Mouse (Mus musculus) liver, embryonic 13.5 days (tissue): ENCODE data around the gene Cmtm4. TPM values are rescaled to one million over a fixed set of nuclear protein-coding genes. Genes with fewer than 3 reads are reported as not detected.

Source experiments
- ATAC-seq: fragments of 200-750 bp; cut with Nextera tagmentation; 2 replicates; pipeline ENCODE4 v1.8.0; 2017; ENCODE audit warnings: low read depth, mild to moderate bottlenecking, moderate number of reproducible peaks, moderate library complexity
- DNase-seq: peaks from one replicate; pipeline ENCODE4 v3.0.0; 2022
- H3K27ac ChIP-seq: fragments of 300-500 bp; sonication (generic); 2 replicates; pipeline ENCODE4 v1.5.1; 2015; ENCODE audit warnings: moderate library complexity, mild to moderate bottlenecking, inconsistent platforms
- H3K27me3 ChIP-seq: fragments of 300-500 bp; sonication (generic); 2 replicates; pipeline ENCODE4 v1.6.1; 2015; ENCODE audit warnings: mild to moderate bottlenecking, inconsistent platforms
- H3K36me3 ChIP-seq: fragments of 300-500 bp; sonication (generic); 2 replicates; pipeline ENCODE4 v1.6.1; 2015; ENCODE audit warnings: mild to moderate bottlenecking, inconsistent platforms
- H3K4me1 ChIP-seq: fragments of 300-500 bp; sonication (generic); replicated peaks from 2 replicates; pipeline ENCODE4 v1.6.1; 2015; ENCODE audit warnings: inconsistent platforms
- H3K4me2 ChIP-seq: fragments of 300-500 bp; sonication (generic); 2 replicates; pipeline ENCODE4 v1.6.1; 2015; ENCODE audit warnings: inconsistent platforms, mild to moderate bottlenecking, moderate library complexity
- H3K4me3 ChIP-seq: fragments of 300-500 bp; sonication (generic); replicated peaks from 2 replicates; pipeline ENCODE4 v1.5.1; 2015; ENCODE audit warnings: mild to moderate bottlenecking, inconsistent platforms
- H3K9ac ChIP-seq: fragments of 300-500 bp; sonication (generic); 2 replicates; pipeline ENCODE4 v1.6.1; 2015; ENCODE audit warnings: mild to moderate bottlenecking, inconsistent platforms
- H3K9me3 ChIP-seq: fragments of 300-500 bp; sonication (generic); replicated peaks from 2 replicates; pipeline ENCODE4 v1.6.1; 2016; ENCODE audit warnings: inconsistent platforms
- WGBS: fragments of 180-500 bp; shearing (Covaris S2); methylation state at CpG from one replicate; pipeline ENCODE4 v1.1.7; 2015; ENCODE audit not compliant: insufficient replicate concordance; 5-methylcytosine and 5-hydroxymethylcytosine counted together
- polyA plus RNA-seq: library from polyadenylated mRNA; unstranded; fragments of >200 nt; fragmentation: Nextera tagmentation; extraction: Ambion mirVana; gene quantifications from 2 replicates; pipeline ENCODE4 v1.2.1, GENCODE M21; 2015

The Cmtm4 gene
- polyA plus RNA-seq, 1 experiment from 2014 or later, result 0.40 TPM

DNA sequence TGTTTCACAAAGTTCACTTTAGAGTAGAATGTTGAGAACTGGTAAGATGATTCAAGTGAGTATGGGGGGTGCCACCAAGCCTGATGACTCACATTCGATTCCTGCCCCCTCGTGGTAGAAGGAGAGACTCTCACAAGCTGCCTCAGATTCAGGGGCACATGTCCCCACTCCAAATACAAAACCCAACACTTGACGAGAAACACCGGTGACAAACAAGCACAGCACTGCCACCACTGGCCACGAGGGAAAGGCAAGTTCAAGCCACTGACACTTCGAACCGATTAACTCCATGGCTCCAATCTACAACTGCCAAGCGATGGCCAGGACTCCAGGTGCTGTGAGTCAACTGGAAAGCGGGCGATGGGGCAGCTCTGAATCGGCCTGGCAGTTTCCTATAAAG, 21.8 kb downstream of the Cmtm4 start:
- no peak overlapping the region for H3K4me3 ChIP-seq
- peaks cover 17% of the 10 kb centered on the region for H3K4me1 ChIP-seq
- DNase-seq, result no peak
- no peaks in the 10 kb centered on the region for H3K9me3 ChIP-seq
- no peak overlapping the region for H3K9ac ChIP-seq
- no peak overlapping the region for H3K27ac ChIP-seq
- H3K27me3 ChIP-seq, result no peaks in the 10 kb centered on the region
- H3K4me2 ChIP-seq, result no peak overlapping the region
- 74% methylated on average over 11 of the region's 11 CpGs for WGBS
- no peak for ATAC-seq
- no peaks in the 10 kb centered on the region for H3K36me3 ChIP-seq

DNA sequence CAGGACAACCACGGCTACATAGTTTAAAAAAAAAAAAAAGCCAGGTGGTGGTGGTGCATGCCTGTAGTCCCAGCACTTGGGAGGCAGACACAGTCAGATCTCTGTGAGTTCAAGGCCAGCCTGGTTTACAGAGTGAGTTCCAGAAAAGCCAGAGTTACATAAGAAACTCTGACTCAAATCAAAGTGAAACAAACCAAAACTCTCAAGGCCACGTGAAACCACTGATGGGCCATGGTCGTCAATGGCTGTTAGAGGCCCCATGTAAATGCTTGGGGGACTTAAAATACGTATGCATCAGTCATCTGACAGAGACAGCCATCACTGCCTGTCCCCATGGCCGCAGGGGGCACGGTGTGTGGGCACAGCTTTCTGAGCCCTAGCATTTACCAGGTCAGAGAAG, 24.5 kb downstream of the Cmtm4 start:
- WGBS, result 68% methylated on average over 6 of the region's 6 CpGs
- no peak overlapping the region for H3K27ac ChIP-seq

GRCm38 (mm10) chr8:104370071-104370470, 25.5 kb downstream of the Cmtm4 start:
- H3K9ac ChIP-seq, result no peak overlapping the region
- H3K9me3 ChIP-seq, result no peaks in the 10 kb centered on the region
- whole genome bisulfite sequencing, result 66% methylated on average over 6 of the region's 6 CpGs
- no peak overlapping the region for H3K27ac ChIP-seq
- no peak overlapping the region for H3K4me2 ChIP-seq
- ATAC-seq (no peak), DNase-seq (no peak)
- no peaks in the 10 kb centered on the region for H3K36me3 ChIP-seq
- H3K4me1 ChIP-seq, result peaks cover 12% of the 10 kb centered on the region; the same call in 1 of the 2 replicates
- no peaks in the 10 kb centered on the region for H3K27me3 ChIP-seq
- no peak overlapping the region for H3K4me3 ChIP-seq

More for the DNA sequence above, 24.5 kb downstream of the Cmtm4 start:
- DNase-seq (no peak), ATAC-seq (no peak)
- Histone ChIP-seq H3K9ac (no peak overlapping the region), H3K36me3 (no peaks in the 10 kb centered on the region), H3K9me3 (no peaks in the 10 kb centered on the region), H3K4me2 (no peak overlapping the region), H3K27me3 (no peaks in the 10 kb centered on the region), H3K4me3 (no peak overlapping the region), H3K4me1 (peaks cover 16% of the 10 kb centered on the region)

GRCm38 (mm10) chr8:104369591-104369990, 26.0 kb downstream of the Cmtm4 start:
- Histone ChIP-seq H3K27me3 (no peaks in the 10 kb centered on the region), H3K9me3 (no peaks in the 10 kb centered on the region), H3K27ac (no peak overlapping the region), H3K9ac (no peak overlapping the region), H3K4me1 (0 out of 2 replicates have a peak, but pooled peaks cover 7% of the 10 kb centered on the region), H3K4me2 (no peak overlapping the region), H3K4me3 (no peak overlapping the region), H3K36me3 (no peaks in the 10 kb centered on the region)
- ATAC-seq (no peak), DNase-seq (no peak)
- WGBS, result 77% methylated on average over 12 of the region's 12 CpGs

DNA sequence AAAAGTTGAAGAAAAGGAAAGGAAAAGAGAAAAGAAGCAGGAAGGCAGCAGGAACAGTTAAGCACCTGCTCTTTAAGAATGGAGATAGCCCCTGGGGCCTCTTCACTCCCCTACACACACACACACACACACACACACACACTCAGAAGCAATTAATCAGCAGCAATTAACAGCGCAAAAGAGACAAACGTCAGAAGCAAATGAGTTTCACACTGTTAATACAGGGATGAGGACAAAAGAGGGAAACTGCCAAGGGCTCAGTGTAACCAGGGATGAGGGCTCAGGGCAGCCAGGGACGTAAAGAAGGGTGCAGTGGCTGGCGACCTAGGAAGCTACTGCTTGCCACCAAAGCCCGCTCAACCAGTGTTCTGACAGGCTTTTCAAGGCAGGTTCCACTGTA, 28.2 kb downstream of the Cmtm4 start:
- Histone ChIP-seq H3K4me3 (no peak overlapping the region), H3K4me2 (no peak overlapping the region), H3K9me3 (no peaks in the 10 kb centered on the region), H3K36me3 (no peaks in the 10 kb centered on the region), H3K9ac (no peak overlapping the region), H3K27ac (no peak overlapping the region), H3K4me1 (0 out of 2 replicates have a peak, but pooled peaks cover 4% of the 10 kb centered on the region), H3K27me3 (no peaks in the 10 kb centered on the region)
- 64% methylated on average over 5 of the region's 5 CpGs for WGBS
- DNase-seq (no peak), ATAC-seq (no peak)

- WGBS, result 80% methylated on average over 9 of the region's 9 CpGs
- no peaks in the 10 kb centered on the region for H3K36me3 ChIP-seq
- H3K27me3 ChIP-seq, result no peaks in the 10 kb centered on the region
- 0 out of 2 replicates have a peak, but pooled peaks cover 4% of the 10 kb centered on the region for H3K4me1 ChIP-seq
- no peak overlapping the region for H3K27ac ChIP-seq
- ATAC-seq (no peak), DNase-seq (no peak)
- no peak overlapping the region for H3K4me3 ChIP-seq
- H3K9ac ChIP-seq, result no peak overlapping the region
- H3K9me3 ChIP-seq, result no peaks in the 10 kb centered on the region
- no peak overlapping the region for H3K4me2 ChIP-seq
These were observed 29.9 kb downstream of the Cmtm4 start for GRCm38 (mm10) chr8:104365695-104366094.

GRCm38 (mm10) chr8:104359778-104360456, 35.7 kb downstream of the Cmtm4 start:
- Histone ChIP-seq H3K4me3 (no peak overlapping the region), H3K9ac (no peak overlapping the region), H3K36me3 (0 out of 2 replicates have a peak, but pooled peaks cover 3% of the 10 kb centered on the region), H3K27ac (peak overlapping the region; percentile 50; the same call in 1 of the 2 replicates), H3K4me1 (peaks cover 7% of the 10 kb centered on the region), H3K27me3 (no peaks in the 10 kb centered on the region), H3K4me2 (no peak overlapping the region), H3K9me3 (no peaks in the 10 kb centered on the region)
- WGBS, result 68% methylated on average over 15 of the region's 15 CpGs
- DNase-seq, result no peak
- ATAC-seq, result no peak

GRCm38 (mm10) chr8:104358637-104359036, 37.0 kb downstream of the Cmtm4 start:
- WGBS, result 55% methylated on average over 3 of the region's 3 CpGs
- Histone ChIP-seq H3K4me1 (peaks cover 7% of the 10 kb centered on the region), H3K36me3 (peaks cover 3% of the 10 kb centered on the region; the same call in 1 of the 2 replicates), H3K27ac (no peak overlapping the region), H3K9ac (no peak overlapping the region), H3K4me2 (no peak overlapping the region), H3K27me3 (no peaks in the 10 kb centered on the region), H3K9me3 (no peaks in the 10 kb centered on the region), H3K4me3 (no peak overlapping the region)
- ATAC-seq (no peak), DNase-seq (no peak)

DNA sequence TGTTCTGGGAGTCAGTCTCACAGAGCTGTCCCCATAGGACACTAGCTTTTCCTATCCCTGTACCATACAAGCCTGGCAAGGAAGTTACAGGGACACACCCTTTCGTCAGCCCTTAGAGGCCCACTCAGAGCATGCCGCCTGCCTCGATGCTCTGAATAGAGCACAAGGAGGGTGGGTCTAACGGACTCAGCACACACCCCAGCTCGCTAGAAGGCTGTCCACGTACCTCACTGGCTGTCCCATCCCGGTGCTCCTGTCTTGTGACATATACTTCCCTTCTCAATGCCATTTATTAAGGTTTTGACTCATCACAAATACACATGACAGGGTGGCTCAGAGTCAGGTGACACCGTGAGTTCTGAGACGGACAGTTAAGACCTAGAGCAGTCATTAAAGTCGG, 41.1 kb downstream of the Cmtm4 start:
- Histone ChIP-seq H3K4me2 (no peak overlapping the region), H3K4me1 (peaks cover 1% of the 10 kb centered on the region), H3K27me3 (no peaks in the 10 kb centered on the region), H3K9me3 (no peaks in the 10 kb centered on the region), H3K9ac (no peak overlapping the region), H3K4me3 (no peak overlapping the region), H3K36me3 (peaks cover 3% of the 10 kb centered on the region; the same call in 1 of the 2 replicates), H3K27ac (no peak overlapping the region)
- ATAC-seq (no peak), DNase-seq (no peak)
- WGBS, result 73% methylated on average over 10 of the region's 10 CpGs

DNA sequence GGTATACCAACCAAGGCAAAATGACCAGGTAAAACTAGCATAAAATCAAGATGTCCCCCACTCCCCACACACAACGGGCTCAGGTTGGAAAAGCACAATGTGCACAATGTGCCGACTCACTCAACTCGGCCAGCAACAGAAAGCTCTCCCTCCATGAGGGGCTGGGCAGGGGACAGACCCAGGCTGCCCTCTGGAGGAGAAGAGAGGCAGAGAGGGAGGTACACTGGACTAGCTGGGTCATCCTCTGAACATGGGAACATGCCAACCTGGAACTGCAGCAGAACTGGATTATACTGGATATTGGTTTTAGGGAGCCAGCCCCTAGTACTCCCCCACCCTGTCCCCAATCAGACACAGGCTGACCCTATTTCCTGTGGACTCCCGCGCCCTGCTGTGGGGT, 42.4 kb downstream of the Cmtm4 start:
- no peak overlapping the region for H3K4me2 ChIP-seq
- no peaks in the 10 kb centered on the region for H3K27me3 ChIP-seq
- no peak overlapping the region for H3K27ac ChIP-seq
- DNase-seq (no peak), ATAC-seq (no peak; the same call in 1 of the 2 replicates)
- no peaks in the 10 kb centered on the region for H3K9me3 ChIP-seq
- no peak overlapping the region for H3K4me3 ChIP-seq
- H3K9ac ChIP-seq, result no peak overlapping the region
- peaks cover 7% of the 10 kb centered on the region for H3K4me1 ChIP-seq
- WGBS, result 41% methylated on average over 5 of the region's 5 CpGs
- peaks cover 3% of the 10 kb centered on the region; the same call in 1 of the 2 replicates for H3K36me3 ChIP-seq

DNA sequence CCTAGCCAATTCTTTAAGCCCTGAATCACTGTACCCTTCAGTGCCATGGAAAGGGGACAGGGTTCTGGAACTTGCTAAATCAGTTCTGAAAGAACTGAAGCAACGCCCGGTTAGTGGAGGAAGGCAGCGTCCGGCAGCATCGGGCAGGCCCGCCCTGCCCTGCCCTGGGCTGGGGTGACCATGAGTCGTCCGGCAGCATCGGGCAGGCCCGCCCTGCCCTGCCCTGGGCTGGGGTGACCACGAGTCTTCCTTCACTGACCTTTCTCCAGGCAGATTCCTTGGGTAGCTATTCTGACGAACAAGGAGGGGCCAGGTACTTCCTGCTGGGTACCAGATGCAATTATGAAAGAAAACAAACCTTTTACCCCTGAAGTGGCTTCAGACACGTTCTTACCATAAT, 45.6 kb downstream of the Cmtm4 start:
- Histone ChIP-seq H3K9me3 (no peaks in the 10 kb centered on the region), H3K36me3 (peaks cover 14% of the 10 kb centered on the region; the same call in 1 of the 2 replicates), H3K9ac (no peak overlapping the region), H3K4me1 (peaks cover 13% of the 10 kb centered on the region), H3K4me3 (no peak overlapping the region), H3K27ac (no peak overlapping the region), H3K27me3 (no peaks in the 10 kb centered on the region), H3K4me2 (no peak overlapping the region)
- no peak for ATAC-seq
- no peak for DNase-seq
- 73% methylated on average over 13 of the region's 13 CpGs for WGBS

DNA sequence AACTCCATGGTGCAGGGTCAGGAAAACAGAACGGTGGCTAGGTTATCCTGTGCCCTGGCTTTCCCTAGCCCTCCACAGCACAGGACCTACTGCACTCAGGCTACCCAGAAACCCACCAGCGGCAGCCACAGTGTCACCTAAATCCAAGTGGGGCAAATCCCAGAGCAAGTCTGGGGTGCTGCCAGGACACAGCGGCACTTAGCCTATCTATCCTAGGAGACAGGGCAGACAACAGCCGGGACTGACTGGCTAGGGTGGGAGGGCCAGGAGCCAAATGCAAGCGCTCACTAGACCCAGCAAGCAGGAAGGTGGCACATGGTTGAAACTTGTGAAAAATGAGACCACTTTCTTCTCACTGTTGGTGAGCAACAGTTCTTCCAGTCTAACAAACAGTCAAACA, 46.6 kb downstream of the Cmtm4 start:
- Histone ChIP-seq H3K4me1 (peaks cover 17% of the 10 kb centered on the region), H3K36me3 (peaks cover 14% of the 10 kb centered on the region; the same call in 1 of the 2 replicates), H3K4me2 (no peak overlapping the region), H3K9me3 (no peaks in the 10 kb centered on the region), H3K9ac (no peak overlapping the region), H3K4me3 (no peak overlapping the region), H3K27me3 (no peaks in the 10 kb centered on the region), H3K27ac (0 out of 2 replicates have a peak overlapping the region, but pooled peaks have one; percentile 29)
- ATAC-seq (no peak), DNase-seq (no peak)
- 60% methylated on average over 5 of the region's 5 CpGs for WGBS
